Mouse (Mus musculus) left cerebral cortex, postnatal 36 days (tissue): ENCODE measurements at regions not wholly inside any gene's neighbourhood (a gene's known extent, or its start where the extent isn't known, plus 50 kb on each side); places are given as distances from the start of the nearest gene placed in this dataset.

ENCODE experiments used
- DNase-seq, 2 experiments: peaks; one replicate each; pipeline ENCODE4 v3.0.0; 2021 to 2022; ENCODE audit warnings: low spot score in 2 of 2, mixed read lengths in 1 of 2
- intact Hi-C: fragments of 180-260 bp; cut with DNase I; formaldehyde crosslinking; loops from one replicate; pipeline ENCODE4 v1.15.1; 2025

DNA sequence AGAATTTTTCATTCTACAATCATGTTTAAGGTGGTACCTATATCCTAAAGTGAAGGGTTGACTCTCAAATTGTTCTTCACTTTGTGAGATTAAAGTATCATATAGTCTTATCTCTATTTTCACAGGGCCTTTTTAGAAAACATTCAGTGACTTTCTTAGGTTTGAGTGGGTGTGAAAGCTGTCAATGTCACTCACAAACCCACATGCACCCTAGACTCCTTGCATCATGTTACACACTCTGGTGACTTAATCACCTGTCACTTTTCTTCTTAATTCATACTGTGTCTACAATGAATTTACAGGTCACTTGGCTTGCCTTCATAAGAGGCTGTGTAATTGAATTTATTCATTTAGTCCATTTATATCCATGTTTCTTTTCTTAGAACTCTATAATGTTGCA is 1026.8 kb upstream of the Alcam start:
- intact Hi-C loops: no loop called here
- DNase-seq: no peak

DNA sequence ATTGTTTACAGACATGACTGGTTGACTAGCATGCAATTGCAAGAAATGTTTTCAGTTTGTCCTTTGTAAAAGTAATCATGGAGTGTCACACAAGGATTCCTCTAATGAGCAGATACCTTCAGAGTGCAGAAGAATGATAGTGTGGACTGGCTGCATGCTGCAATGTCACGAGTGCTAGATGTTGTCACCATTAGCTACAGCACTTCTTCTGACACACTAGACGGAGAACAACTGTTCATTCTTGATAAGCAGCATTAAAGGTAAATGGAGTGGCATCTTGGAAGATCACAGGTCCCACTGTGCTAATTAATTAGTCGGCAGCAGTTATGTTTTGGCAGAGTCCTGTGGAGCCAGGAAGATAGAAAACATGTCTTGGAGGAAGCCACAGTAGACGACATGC is 985.6 kb upstream of the Alcam start:
- intact Hi-C loops: no loop called here
- DNase-seq: no peak

DNA sequence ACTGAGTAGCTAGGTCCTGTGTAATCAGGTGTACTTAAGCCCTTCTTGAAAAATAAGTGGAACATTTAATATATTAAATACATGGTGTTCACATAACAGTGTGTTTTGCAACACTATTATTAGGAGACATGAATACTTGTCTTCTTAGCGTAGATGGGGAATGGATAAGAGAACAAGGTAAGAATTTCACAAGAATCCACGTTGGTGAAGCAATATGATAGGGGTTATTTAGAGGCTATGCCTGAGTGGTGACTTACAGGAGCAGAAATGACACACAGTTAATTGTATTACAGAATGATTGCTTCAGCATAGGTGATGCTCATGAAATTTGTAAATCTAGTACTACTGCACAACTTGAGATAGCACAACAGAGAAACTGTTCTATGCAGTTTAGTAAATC is 964.5 kb upstream of the Alcam start:
- no peak for DNase-seq
- intact Hi-C loops: no loop called here

- intact Hi-C loops: no loop called here
- no peak for DNase-seq
Observed at GRCm38 (mm10) chr16:53385176-53385575, 931.3 kb upstream of the Alcam start.

GRCm38 (mm10) chr16:53342153-53342552 is 888.3 kb upstream of the Alcam start:
- DNase-seq: no peak
- intact Hi-C loops: no loop called here

DNA sequence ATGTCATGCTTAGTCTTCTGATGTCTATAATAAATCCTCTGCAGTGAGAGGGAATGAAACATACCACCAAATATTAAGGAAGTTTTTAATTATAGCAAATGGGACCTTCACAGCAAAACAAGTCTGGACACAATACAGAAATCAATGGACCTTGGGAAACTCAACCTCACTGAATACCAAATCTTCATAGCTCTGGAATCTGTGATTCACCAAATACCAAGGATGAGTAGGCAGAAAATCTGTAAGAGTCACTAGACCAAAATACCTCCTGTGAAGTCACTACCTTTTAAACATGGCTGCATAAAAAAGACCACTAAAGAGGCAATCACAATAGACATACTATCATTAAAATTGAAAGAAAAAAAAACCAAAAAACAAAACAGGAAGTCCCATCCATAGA is 872.5 kb upstream of the Alcam start:
- DNase-seq: no peak
- intact Hi-C loops: no loop called here

DNA sequence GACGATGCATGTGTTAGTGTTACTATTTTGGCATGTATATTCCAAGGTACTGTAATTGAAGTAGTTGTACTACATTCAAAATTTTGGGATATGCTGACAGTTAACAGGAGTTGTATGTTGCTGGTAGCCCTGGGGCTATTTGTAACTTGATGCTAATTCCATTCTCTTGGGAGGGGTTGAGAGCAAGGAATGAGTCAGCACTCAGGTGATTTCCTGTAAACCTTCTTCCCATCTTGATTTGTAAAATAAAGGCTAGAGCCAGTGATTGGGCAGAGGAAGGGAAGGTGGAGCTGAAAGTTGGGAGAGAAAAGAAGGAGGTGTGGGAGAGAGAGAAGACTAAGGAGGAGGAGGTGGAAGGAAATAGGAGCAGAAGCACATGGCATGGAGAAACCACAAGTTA is 838.2 kb upstream of the Alcam start:
- DNase-seq: no peak
- intact Hi-C loops: no loop called here

GRCm38 (mm10) chr16:53282014-53282413 is 828.1 kb upstream of the Alcam start:
- DNase-seq: no peak
- intact Hi-C loops: no loop called here

GRCm38 (mm10) chr16:53266116-53266515 is 812.2 kb upstream of the Alcam start:
- DNase-seq: peak; percentile 26 to 56
- intact Hi-C loops: loop anchor here (5.0 kb wide), 1 partner anchor 814 kb away; the partner anchor contains the start of gene Alcam

- intact Hi-C loops: no loop called here
- DNase-seq: no peak
Observed at GRCm38 (mm10) chr16:53245365-53245764, 791.5 kb upstream of the Alcam start.

- intact Hi-C loops: no loop called here
- DNase-seq: no peak
Observed at GRCm38 (mm10) chr16:53242126-53242537, 788.3 kb upstream of the Alcam start.

- intact Hi-C loops: no loop called here
- peak in 1 of 2 experiments; percentile 3 for DNase-seq
Observed at GRCm38 (mm10) chr16:53218886-53219285, 765.0 kb upstream of the Alcam start.

- intact Hi-C loops: no loop called here
- DNase-seq: no peak
Observed at GRCm38 (mm10) chr16:53201449-53201848, 747.6 kb upstream of the Alcam start.

GRCm38 (mm10) chr16:53186444-53186843 is 732.6 kb upstream of the Alcam start:
- DNase-seq: no peak
- intact Hi-C loops: no loop called here

GRCm38 (mm10) chr16:53156352-53156751 is 702.5 kb upstream of the Alcam start:
- intact Hi-C loops: no loop called here
- DNase-seq: no peak

- DNase-seq: no peak
- intact Hi-C loops: no loop called here
Observed at GRCm38 (mm10) chr16:53130677-53131076, 676.8 kb upstream of the Alcam start.

DNA sequence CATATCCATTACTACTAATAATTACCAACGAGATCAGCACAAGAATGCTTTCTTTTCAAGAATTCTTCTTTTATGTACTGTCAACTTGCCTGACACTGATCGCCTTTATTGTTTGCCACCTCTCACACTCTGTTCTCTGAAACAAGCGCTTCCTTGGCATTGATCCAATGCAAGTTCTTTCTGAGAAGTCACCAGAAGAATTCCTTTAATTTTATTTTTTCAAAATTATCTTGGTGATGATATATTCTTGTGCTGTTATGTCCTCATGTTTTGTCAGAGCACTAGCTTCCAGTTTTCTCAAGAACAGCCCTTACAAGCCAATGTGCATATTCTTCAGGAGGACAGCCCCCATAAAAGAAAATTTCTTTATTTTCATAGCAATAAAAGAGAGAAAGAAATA is 654.9 kb upstream of the Alcam start:
- DNase-seq: no peak
- intact Hi-C loops: no loop called here

DNA sequence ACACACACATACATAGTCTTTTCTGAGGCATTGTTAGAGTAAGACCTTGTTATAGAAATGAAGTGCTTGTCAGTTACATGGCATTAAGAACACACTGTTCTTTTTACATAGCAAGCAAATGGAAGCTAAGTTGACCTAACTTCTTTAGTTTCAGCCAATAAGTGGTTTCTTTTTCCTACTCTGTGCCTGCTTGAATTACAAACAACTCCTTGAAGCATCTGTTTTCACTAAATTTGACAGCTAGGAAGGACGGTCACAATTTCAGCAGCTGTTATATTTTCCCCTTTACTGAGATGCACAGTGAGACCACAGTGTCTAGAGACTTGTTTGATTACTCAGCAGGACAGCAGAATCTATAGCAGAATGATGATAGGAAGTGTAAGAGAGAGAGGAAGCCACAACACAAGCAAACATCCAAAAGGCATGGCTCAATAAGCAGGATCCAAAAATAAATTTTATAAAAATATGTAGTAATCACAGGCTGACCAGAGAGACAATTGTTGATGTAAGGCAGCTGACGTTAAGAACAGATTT is 641.6 kb upstream of the Alcam start:
- no peak for DNase-seq
- intact Hi-C loops: no loop called here

GRCm38 (mm10) chr16:53073856-53074568 is 620.1 kb upstream of the Alcam start:
- intact Hi-C loops: no loop called here
- no peak for DNase-seq

- no peak for DNase-seq
- intact Hi-C loops: no loop called here
Observed at GRCm38 (mm10) chr16:53071887-53072682, 618.2 kb upstream of the Alcam start.

DNA sequence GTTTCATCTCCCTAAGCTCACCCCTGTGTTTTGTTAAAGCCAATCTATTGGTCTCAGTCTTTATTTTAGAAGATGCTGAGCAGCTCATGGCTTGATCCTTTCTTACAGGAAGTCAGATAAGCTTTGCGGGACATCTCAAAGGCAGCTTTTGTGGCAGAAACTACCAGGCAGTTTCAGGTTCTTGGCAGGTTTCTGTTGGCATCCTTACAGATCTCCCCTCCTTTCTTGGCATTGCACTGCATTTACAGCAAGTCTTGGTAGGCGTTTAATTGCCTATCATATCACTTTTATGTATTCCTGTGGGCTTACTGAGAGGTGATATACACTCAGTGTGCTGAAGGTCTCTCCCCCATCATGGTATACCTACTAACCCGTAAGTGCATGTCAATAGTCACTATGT is 610.3 kb upstream of the Alcam start:
- DNase-seq: no peak
- intact Hi-C loops: no loop called here
